Mouse (Mus musculus) ES-E14 (cell line): Measurements from ENCODE around the gene Mchr1. TPM values are rescaled to one million over a fixed set of nuclear protein-coding genes. Genes with fewer than 3 reads are reported as not detected.

Source experiments
- DNase-seq: peaks from one replicate; pipeline ENCODE4 v3.0.0-alpha.2; 2013; ENCODE audit warnings: low read depth, low spot score
- H3K27ac ChIP-seq: 2 replicates; pipeline ENCODE4 v1.5.1; 2012; ENCODE audit warnings: low read depth, mild to moderate bottlenecking, low read length, moderate library complexity, mixed read lengths; ENCODE audit not compliant: poor library complexity, insufficient read depth, severe bottlenecking
- H3K36me3 ChIP-seq: 2 replicates; pipeline ENCODE4 v1.6.1; 2012; ENCODE audit warnings: mild to moderate bottlenecking, low read length, moderate library complexity, mixed read lengths; ENCODE audit not compliant: control insufficient read depth, poor library complexity, insufficient read depth, severe bottlenecking
- H3K4me1 ChIP-seq, 2 experiments: fragments of 150-350 bp in 1 of 2; sonication (generic) in 1 of 2; 2 replicates each; pipeline ENCODE4 v1.6.1; 2012; ENCODE audit warnings: low read length in 2 of 2, mild to moderate bottlenecking in 1 of 2, mixed read lengths in 1 of 2; ENCODE audit not compliant: control insufficient read depth in 2 of 2, insufficient read depth in 2 of 2, poor library complexity in 1 of 2
- H3K4me3 ChIP-seq, 2 experiments: fragments of 150-350 bp in 1 of 2; sonication (generic) in 1 of 2; 2 replicates each; pipeline ENCODE4 v1.5.1; 2012; ENCODE audit warnings: low read length in 2 of 2, low read depth in 1 of 2, mild to moderate bottlenecking in 1 of 2, mixed read lengths in 1 of 2; ENCODE audit not compliant: insufficient read depth in 1 of 2, poor library complexity in 1 of 2, severe bottlenecking in 1 of 2
- H3K9ac ChIP-seq: 2 replicates; pipeline ENCODE4 v1.6.1; 2012; ENCODE audit warnings: low read depth, mild to moderate bottlenecking, low read length, mixed read lengths; ENCODE audit not compliant: poor library complexity, insufficient read depth, severe bottlenecking
- H3K9me3 ChIP-seq: fragments of 150-350 bp; sonication (generic); 2 replicates; pipeline ENCODE4 v1.6.1; 2012; ENCODE audit warnings: low read depth, mild to moderate bottlenecking, low read length; ENCODE audit not compliant: control insufficient read depth, insufficient read depth
- CHD2 ChIP-seq: IDR thresholded peaks from 2 replicates; pipeline ENCODE4 v1.6.1; 2014; ENCODE audit warnings: mild to moderate bottlenecking, low read depth, low read length, inconsistent platforms
- HCFC1 ChIP-seq: IDR thresholded peaks from 2 replicates; pipeline ENCODE4 v1.6.1; 2012; ENCODE audit warnings: low read length, inconsistent platforms, borderline replicate concordance; ENCODE audit not compliant: insufficient read depth
- MAFK ChIP-seq: IDR thresholded peaks from 2 replicates; pipeline ENCODE4 v1.6.1; 2014; ENCODE audit warnings: mild to moderate bottlenecking, low read depth, low read length, inconsistent platforms; ENCODE audit not compliant: insufficient read depth
- ZC3H11A ChIP-seq: IDR thresholded peaks from 2 replicates; pipeline ENCODE4 v1.6.1; 2012; ENCODE audit warnings: low read depth, mild to moderate bottlenecking, inconsistent platforms, low read length, borderline replicate concordance
- ZNF384 ChIP-seq: IDR thresholded peaks from 2 replicates; pipeline ENCODE4 v1.6.1; 2012; ENCODE audit warnings: low read depth, low read length, inconsistent platforms
- in situ Hi-C, 2 experiments: fragments of 600-800 bp; cut with MboI; formaldehyde crosslinking; loops; one replicate each; pipeline ENCODE4 v1.15.1; 2025; ENCODE audit warnings: low sequenced_read_pairs in 2 of 2, inconsistent platforms in 1 of 2; ENCODE audit not compliant: unreplicated experiment in 2 of 2
- total RNA-seq: library from RNA; depleted of rRNA; stranded (reverse); fragments of 300-350 nt; gene quantifications from 2 replicates; pipeline ENCODE4 v1.2.3, GENCODE M21; 2012

Mchr1 gene
- total RNA-seq, 1 experiment = 0.09 TPM

DNA sequence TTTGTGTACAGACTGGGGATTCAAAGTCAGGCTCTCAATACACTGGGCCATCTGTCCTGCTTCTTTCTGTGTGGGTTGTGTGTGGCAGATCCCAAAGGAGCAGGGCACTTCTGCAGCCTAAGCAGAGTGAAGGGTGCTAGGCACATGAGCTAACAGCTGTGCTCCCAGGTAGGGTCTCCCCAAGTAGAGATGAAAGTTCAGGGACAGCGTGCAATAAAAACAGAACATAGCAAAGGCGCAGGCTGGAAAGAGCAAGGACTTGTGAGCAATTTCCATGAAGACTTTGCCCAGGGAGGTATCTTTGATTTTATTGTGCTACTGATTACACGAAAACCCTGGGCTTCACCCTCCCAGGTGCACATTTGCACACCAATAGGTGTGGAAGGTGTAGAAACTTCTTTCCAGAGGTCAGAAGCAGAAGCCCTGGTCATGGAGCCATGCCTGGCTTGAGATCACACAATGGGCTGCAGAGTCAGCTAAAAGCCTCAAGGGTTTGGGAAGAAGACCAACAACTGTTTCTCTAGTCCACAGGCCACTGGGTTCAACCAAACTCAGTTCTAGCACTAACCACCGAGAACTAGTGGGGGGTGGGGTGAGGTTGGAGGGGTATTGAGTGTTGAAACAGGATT, 13.8 kb downstream of the Mchr1 start:
- no peaks in the 10 kb centered on the region for H3K9me3 ChIP-seq
- H3K4me1 ChIP-seq = peaks cover under 1 to 6% of the 10 kb centered on the region in 2 experiments; a peak in 2 of 4 replicates
- no peak overlapping the region for H3K9ac ChIP-seq
- in situ Hi-C loops = no loop called here
- H3K4me3 ChIP-seq = no peak overlapping the region
- no peak for DNase-seq
- H3K27ac ChIP-seq = no peak overlapping the region
- no peaks in the 10 kb centered on the region for H3K36me3 ChIP-seq
- TF ChIP-seq ZC3H11A (no peak), ZNF384 (no peak), HCFC1 (no peak), CHD2 (no peak), MAFK (no peak)

GRCm38 (mm10) chr15:81252626-81253174, 17.4 kb downstream of the Mchr1 start:
- no peak overlapping the region for H3K27ac ChIP-seq
- DNase-seq = no peak
- no peaks in the 10 kb centered on the region for H3K36me3 ChIP-seq
- no peak for TF ChIP-seq HCFC1
- TF ChIP-seq ZNF384 = no peak
- TF ChIP-seq CHD2 = no peak
- TF ChIP-seq MAFK = no peak
- no peak for TF ChIP-seq ZC3H11A
- H3K4me3 ChIP-seq = no peak overlapping the region
- H3K9me3 ChIP-seq = no peaks in the 10 kb centered on the region
- peaks cover 7 to 8% of the 10 kb centered on the region in 2 experiments; a peak in 3 of 4 replicates for H3K4me1 ChIP-seq
- in situ Hi-C loops = no loop called here
- H3K9ac ChIP-seq = no peak overlapping the region

GRCm38 (mm10) chr15:81253585-81253984, 18.3 kb downstream of the Mchr1 start:
- in situ Hi-C loops = no loop called here
- no peak overlapping the region for H3K9ac ChIP-seq
- no peak overlapping the region for H3K27ac ChIP-seq
- H3K36me3 ChIP-seq = no peaks in the 10 kb centered on the region
- no peak for TF ChIP-seq ZNF384
- no peak for TF ChIP-seq HCFC1
- no peak for TF ChIP-seq CHD2
- TF ChIP-seq ZC3H11A = no peak
- no peak for TF ChIP-seq MAFK
- DNase-seq = no peak
- no peak overlapping the region for H3K4me3 ChIP-seq
- no peaks in the 10 kb centered on the region for H3K9me3 ChIP-seq
- H3K4me1 ChIP-seq = peaks cover 8 to 9% of the 10 kb centered on the region in 2 experiments; a peak in 3 of 4 replicates

GRCm38 (mm10) chr15:81254113-81254640, 18.9 kb downstream of the Mchr1 start:
- Histone ChIP-seq H3K36me3 (no peaks in the 10 kb centered on the region), H3K9ac (no peak overlapping the region), H3K4me1 (peaks cover 6 to 11% of the 10 kb centered on the region in 2 experiments; a peak in 3 of 4 replicates), H3K27ac (no peak overlapping the region), H3K4me3 (no peak overlapping the region), H3K9me3 (no peaks in the 10 kb centered on the region)
- TF ChIP-seq MAFK (no peak), ZC3H11A (no peak), CHD2 (no peak), ZNF384 (no peak), HCFC1 (no peak)
- in situ Hi-C loops = no loop called here
- DNase-seq = no peak

DNA sequence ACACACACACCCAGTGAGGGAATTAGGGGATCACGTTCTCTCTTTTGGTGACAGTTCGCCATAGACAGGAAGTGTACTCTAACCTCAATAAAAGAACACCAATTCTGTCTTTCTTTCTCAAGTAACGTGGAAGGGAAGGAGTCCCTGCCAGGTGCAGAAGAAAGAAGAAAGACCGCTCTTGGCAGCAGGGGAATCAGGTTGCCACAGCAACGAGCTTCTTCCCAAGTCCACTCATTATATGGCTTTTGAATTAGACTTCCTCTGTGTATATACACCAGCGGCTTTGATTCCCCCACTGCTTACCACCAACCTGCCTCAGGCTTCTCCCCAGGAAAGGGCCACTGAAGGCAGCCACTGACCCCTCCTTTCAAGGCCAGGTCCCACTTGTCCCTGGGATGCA, 19.8 kb downstream of the Mchr1 start:
- Histone ChIP-seq H3K36me3 (no peaks in the 10 kb centered on the region), H3K4me1 (peaks cover 8 to 11% of the 10 kb centered on the region in 2 experiments; a peak in 3 of 4 replicates), H3K9me3 (no peaks in the 10 kb centered on the region), H3K9ac (no peak overlapping the region), H3K27ac (no peak overlapping the region), H3K4me3 (no peak overlapping the region)
- TF ChIP-seq MAFK = no peak
- no peak for TF ChIP-seq ZNF384
- no peak for TF ChIP-seq ZC3H11A
- TF ChIP-seq CHD2 = no peak
- TF ChIP-seq HCFC1 = no peak
- in situ Hi-C loops = no loop called here
- DNase-seq = no peak
